Mouse (Mus musculus) hindbrain, embryonic 12.5 days (tissue): ENCODE data around the gene Calcoco1. TPM values are rescaled to one million over a fixed set of nuclear protein-coding genes. Genes with fewer than 3 reads are reported as not detected.
"Not testable (repeated sequence)": the region's sequence is repeated elsewhere in the genome, so short reads cannot be mapped to it uniquely, and the experiment has no call there.

ENCODE experiments used
- ATAC-seq: fragments of 200-750 bp; cut with Nextera tagmentation; 2 replicates; pipeline ENCODE4 v1.8.0; 2017; ENCODE audit warnings: moderate TSS enrichment; ENCODE audit not compliant: low FRiP score
- H3K27ac ChIP-seq: fragments of 300-500 bp; sonication (generic); 2 replicates; pipeline ENCODE4 v1.5.1; 2016; ENCODE audit warnings: mild to moderate bottlenecking
- H3K27me3 ChIP-seq: fragments of 300-500 bp; sonication (generic); 2 replicates; pipeline ENCODE4 v1.6.1; 2016; ENCODE audit warnings: mild to moderate bottlenecking
- H3K36me3 ChIP-seq: fragments of 300-500 bp; sonication (generic); 2 replicates; pipeline ENCODE4 v1.6.1; 2016; ENCODE audit warnings: mild to moderate bottlenecking
- H3K4me1 ChIP-seq: fragments of 300-500 bp; sonication (generic); 2 replicates; pipeline ENCODE4 v1.6.1; 2016
- H3K4me2 ChIP-seq: fragments of 300-500 bp; sonication (generic); replicated peaks from 2 replicates; pipeline ENCODE4 v1.6.1; 2016; ENCODE audit warnings: mild to moderate bottlenecking
- H3K4me3 ChIP-seq: fragments of 300-500 bp; sonication (generic); 2 replicates; pipeline ENCODE4 v1.5.1; 2016; ENCODE audit warnings: mild to moderate bottlenecking
- H3K9ac ChIP-seq: fragments of 300-500 bp; sonication (generic); 2 replicates; pipeline ENCODE4 v1.6.1; 2016; ENCODE audit warnings: mild to moderate bottlenecking, moderate library complexity
- H3K9me3 ChIP-seq: fragments of 300-500 bp; sonication (generic); replicated peaks from 2 replicates; pipeline ENCODE4 v1.6.1; 2016; ENCODE audit warnings: mild to moderate bottlenecking
- WGBS: fragments of 180-500 bp; shearing (Covaris S2); methylation state at CpG from one replicate; pipeline ENCODE4 v1.1.7; 2016; 5-methylcytosine and 5-hydroxymethylcytosine counted together
- microRNA counts: library from miRNA; unstranded; fragments of <30 nt; microRNA quantifications from one replicate; lab custom pipeline; 2017
- microRNA-seq: library from miRNA; unstranded; fragments of <30 nt; microRNA quantifications from one replicate; pipeline ENCODE4, GENCODE M21; 2017
- polyA plus RNA-seq: library from polyadenylated mRNA; unstranded; fragments of >200 nt; fragmentation: Nextera tagmentation; extraction: Ambion mirVana; gene quantifications from 2 replicates; pipeline ENCODE4 v1.2.1, GENCODE M21; 2016

The Calcoco1 gene
- polyA plus RNA-seq, 1 experiment from 2014 or later: 47.3 TPM

DNA sequence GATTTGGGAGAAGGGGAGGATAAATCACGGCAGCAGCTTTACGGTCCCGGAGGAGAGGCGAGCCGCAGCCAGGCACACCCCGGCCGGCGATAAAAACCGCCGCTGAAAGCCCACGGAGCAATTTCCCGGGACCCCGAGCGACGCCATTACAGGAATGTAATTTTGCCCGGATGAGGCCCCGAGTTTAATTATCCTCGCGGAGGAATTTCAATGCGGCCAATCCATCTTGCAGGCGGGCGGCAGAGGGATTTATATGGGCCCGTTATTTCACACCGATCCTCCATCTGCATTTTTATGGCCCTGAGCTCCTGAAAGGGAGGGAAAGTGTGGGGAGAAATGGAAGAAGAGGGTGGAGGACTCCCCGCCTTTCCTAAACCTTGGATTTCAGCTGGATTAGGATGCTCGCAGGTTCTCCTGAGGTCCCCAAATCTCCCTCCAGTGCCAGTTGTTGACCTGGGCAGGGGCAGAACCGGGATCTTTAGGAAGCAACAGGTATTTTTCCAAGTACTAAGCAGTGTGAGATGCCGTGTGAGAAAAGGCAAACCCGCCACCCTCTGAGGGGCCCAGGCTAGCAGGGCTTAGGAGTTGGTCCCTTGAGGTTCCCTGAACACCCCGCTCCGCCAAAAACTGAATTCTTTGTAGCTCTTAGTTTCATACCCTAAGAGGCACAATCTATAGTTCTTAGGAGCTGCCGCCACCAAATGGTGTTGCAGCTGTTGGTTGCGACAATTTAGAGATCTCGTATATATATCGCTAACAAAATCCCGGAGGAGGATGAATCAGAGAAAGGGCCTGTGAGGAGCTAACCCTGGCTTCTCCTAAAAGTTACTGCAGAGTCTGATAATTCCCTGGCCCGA is 49.5 kb downstream of the Calcoco1 start, which contains the start of gene Atp5g2:
Atp5g2 (minus strand) TSS at position 138 of the 857 bp plus-strand sequence.
- 4% methylated on average over 37 of the region's 37 CpGs for WGBS
- Histone ChIP-seq H3K36me3 (peaks cover under 1% of the 10 kb centered on the region), H3K27me3 (no peaks in the 10 kb centered on the region), H3K4me2 (peak within 1 kb of the TSS; percentile 78), H3K4me1 (peaks cover 30% of the 10 kb centered on the region), H3K4me3 (peak within 1 kb of the TSS; percentile 49), H3K9me3 (no peaks in the 10 kb centered on the region), H3K9ac (peak within 1 kb of the TSS; percentile 84), H3K27ac (peak within 1 kb of the TSS; percentile 99)
- 0 out of 2 replicates have a peak, but pooled peaks have one; percentile 0 for ATAC-seq

- H3K36me3 ChIP-seq: peaks cover 8% of the 10 kb centered on the region
- H3K9ac ChIP-seq: peak overlapping the region; percentile 84
- peak; percentile 62 for ATAC-seq
- no peaks in the 10 kb centered on the region for H3K9me3 ChIP-seq
- H3K27me3 ChIP-seq: no peaks in the 10 kb centered on the region
- H3K4me2 ChIP-seq: peak overlapping the region; percentile 78
- peaks cover 30% of the 10 kb centered on the region for H3K4me1 ChIP-seq
- H3K4me3 ChIP-seq: peak overlapping the region; percentile 49
- WGBS: under 1% methylated on average over 34 of the region's 34 CpGs
- H3K27ac ChIP-seq: peak overlapping the region; percentile 99
These were observed 50.2 kb downstream of the Calcoco1 start for GRCm38 (mm10) chr15:102671721-102672214.

GRCm38 (mm10) chr15:102670767-102671575 is 51.0 kb downstream of the Calcoco1 start:
- no peaks in the 10 kb centered on the region for H3K9me3 ChIP-seq
- peak overlapping the region; percentile 78 for H3K4me2 ChIP-seq
- H3K4me3 ChIP-seq: peak overlapping the region; percentile 74
- peak overlapping the region; percentile 99 for H3K27ac ChIP-seq
- H3K9ac ChIP-seq: peak overlapping the region; percentile 89
- no peaks in the 10 kb centered on the region for H3K27me3 ChIP-seq
- WGBS: under 1% methylated on average over 52 of the region's 53 CpGs
- H3K36me3 ChIP-seq: peaks cover 14% of the 10 kb centered on the region
- ATAC-seq: peak; percentile 91
- H3K4me1 ChIP-seq: peaks cover 30% of the 10 kb centered on the region

- H3K36me3 ChIP-seq: peaks cover 18% of the 10 kb centered on the region
- peak overlapping the region; percentile 89 for H3K9ac ChIP-seq
- peak; percentile 4; the same call in 1 of the 2 replicates for ATAC-seq
- H3K4me1 ChIP-seq: peaks cover 30% of the 10 kb centered on the region
- peak overlapping the region; percentile 74 for H3K4me3 ChIP-seq
- no peaks in the 10 kb centered on the region for H3K27me3 ChIP-seq
- peak overlapping the region; percentile 78 for H3K4me2 ChIP-seq
- H3K27ac ChIP-seq: peak overlapping the region; percentile 99
- H3K9me3 ChIP-seq: no peaks in the 10 kb centered on the region
- WGBS: 13% methylated on average over 6 of the region's 6 CpGs
These were observed 51.7 kb downstream of the Calcoco1 start for GRCm38 (mm10) chr15:102670281-102670680.

- WGBS: 89% methylated on average over 8 of the region's 8 CpGs
- H3K4me3 ChIP-seq: no peak overlapping the region
- no peaks in the 10 kb centered on the region for H3K9me3 ChIP-seq
- no peak overlapping the region for H3K27ac ChIP-seq
- peak overlapping the region; percentile 78 for H3K4me2 ChIP-seq
- peaks cover 30% of the 10 kb centered on the region for H3K4me1 ChIP-seq
- no peaks in the 10 kb centered on the region for H3K27me3 ChIP-seq
- H3K9ac ChIP-seq: no peak overlapping the region
- ATAC-seq: no peak
- peaks cover 26% of the 10 kb centered on the region for H3K36me3 ChIP-seq
These were observed 52.4 kb downstream of the Calcoco1 start for GRCm38 (mm10) chr15:102669571-102669970.

DNA sequence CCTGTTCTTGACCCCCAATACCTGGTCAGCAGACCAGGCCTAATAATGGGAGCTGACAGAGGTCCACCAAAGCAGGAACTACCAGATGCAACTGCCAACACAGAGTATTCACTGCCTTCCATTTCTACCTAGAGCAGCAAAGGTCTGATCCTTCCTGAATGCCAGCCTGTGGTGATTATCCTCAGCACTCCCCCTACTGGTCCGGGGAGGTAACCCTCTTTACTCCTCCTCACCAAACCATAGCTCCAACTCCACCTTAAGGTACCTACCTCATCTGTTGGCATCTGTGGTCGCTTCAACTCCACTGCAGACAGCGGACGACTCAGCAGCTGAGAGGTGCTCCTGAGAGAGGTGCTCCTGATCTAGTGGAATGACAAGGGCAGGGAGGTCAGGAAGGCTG is 56.5 kb downstream of the Calcoco1 start:
- Histone ChIP-seq H3K27me3 (no peaks in the 10 kb centered on the region), H3K9ac (no peak overlapping the region), H3K9me3 (no peaks in the 10 kb centered on the region), H3K4me3 (no peak overlapping the region), H3K4me2 (no peak overlapping the region), H3K4me1 (peaks cover 10% of the 10 kb centered on the region), H3K27ac (no peak overlapping the region), H3K36me3 (peaks cover 57% of the 10 kb centered on the region)
- WGBS: 57% methylated on average over 4 of the region's 4 CpGs
- ATAC-seq: no peak

GRCm38 (mm10) chr15:102663825-102664224 is 58.2 kb downstream of the Calcoco1 start:
- H3K4me2 ChIP-seq: no peak overlapping the region
- no peaks in the 10 kb centered on the region for H3K27me3 ChIP-seq
- H3K36me3 ChIP-seq: peaks cover 57% of the 10 kb centered on the region
- H3K4me1 ChIP-seq: no peaks in the 10 kb centered on the region
- 93% methylated on average over 8 of the region's 8 CpGs for WGBS
- no peak for ATAC-seq
- H3K27ac ChIP-seq: no peak overlapping the region
- H3K4me3 ChIP-seq: no peak overlapping the region
- no peak overlapping the region for H3K9ac ChIP-seq
- H3K9me3 ChIP-seq: no peaks in the 10 kb centered on the region

- H3K4me1 ChIP-seq, H3K9me3 ChIP-seq, ATAC-seq, H3K27me3 ChIP-seq, H3K4me2 ChIP-seq, H3K9ac ChIP-seq, H3K27ac ChIP-seq, H3K4me3 ChIP-seq: not testable (repeated sequence)
- peaks cover 57% of the 10 kb centered on the region for H3K36me3 ChIP-seq
- WGBS: no CpG with 5 or more reads among the region's 2 CpGs
These were observed 59.4 kb downstream of the Calcoco1 start for GRCm38 (mm10) chr15:102662601-102663000.

GRCm38 (mm10) chr15:102657926-102658381 is 64.0 kb downstream of the Calcoco1 start:
- Histone ChIP-seq H3K36me3 (peaks cover 15% of the 10 kb centered on the region), H3K4me3 (no peak overlapping the region), H3K4me1 (peaks cover 8% of the 10 kb centered on the region; the same call in 1 of the 2 replicates), H3K9me3 (no peaks in the 10 kb centered on the region), H3K27me3 (no peaks in the 10 kb centered on the region), H3K9ac (no peak overlapping the region), H3K4me2 (no peak overlapping the region), H3K27ac (peak overlapping the region; percentile 81)
- 76% methylated on average over 3 of the region's 3 CpGs for WGBS
- ATAC-seq: no peak

MicroRNAs within 50 kb of the gene (microRNA counts, 519-probe panel; counts per million panel counts)
- microRNA mmu-miR-688 (lab: Ali Mortazavi, UCI): 470 counts per million, percentile 58 among the panel's probes with 10 or more counts

Small RNA genes lying within 50 kb of the gene (microRNA-seq; reads per million reads assigned to microRNA genes)
- not detected for gene Mir688

Other genes starting within 250 kb of the Calcoco1 start
- gene Gm10337, start 218.5 kb downstream of the Calcoco1 start, polyA plus RNA-seq: 4.3 and 6.6 TPM in 2 replicates
- 45.5 and 46.0 TPM in 2 replicates for gene Map3k12, start 205.1 kb downstream of the Calcoco1 start, polyA plus RNA-seq
- gene Tarbp2, start 204.0 kb downstream of the Calcoco1 start, polyA plus RNA-seq: 93.0 and 94.0 TPM in 2 replicates
- 3.6 and 4.3 TPM in 2 replicates for gene Npff, start 197.2 kb downstream of the Calcoco1 start, polyA plus RNA-seq
- not detected in 2 replicates for gene Gm28047, start 97.1 kb downstream of the Calcoco1 start, polyA plus RNA-seq
- 23.6 and 24.5 TPM in 2 replicates for gene Atf7, start 96.7 kb downstream of the Calcoco1 start, polyA plus RNA-seq
- 53.9 and 60.4 TPM in 2 replicates for gene Atp5g2, start 49.8 kb downstream of the Calcoco1 start, polyA plus RNA-seq
- gene Hoxc13, start 198.9 kb upstream of the Calcoco1 start, polyA plus RNA-seq: 0.09 and 0.17 TPM in 2 replicates
- not detected in 2 replicates for gene Hoxc12, start 214.6 kb upstream of the Calcoco1 start, polyA plus RNA-seq
- gene Hoxc11, start 232.2 kb upstream of the Calcoco1 start, polyA plus RNA-seq: not detected in 2 replicates
- not detected in 2 replicates for gene Hoxc10, start 244.6 kb upstream of the Calcoco1 start, polyA plus RNA-seq
- gene Hoxc5, start 245.3 kb upstream of the Calcoco1 start, polyA plus RNA-seq: 20.2 and 37.0 TPM in 2 replicates